Mouse (Mus musculus) myocyte (in vitro differentiated cells): ENCODE measurements at regions not wholly inside any gene's neighbourhood (a gene's known extent, or its start where the extent isn't known, plus 50 kb on each side); places are given as distances from the start of the nearest gene placed in this dataset.
"Not testable (repeated sequence)": the region's sequence is repeated elsewhere in the genome, so short reads cannot be mapped to it uniquely, and the experiment has no call there.

ENCODE experiments used
- CEBPB ChIP-seq: IDR thresholded peaks from 2 replicates; pipeline ENCODE4 v1.6.1; 2011; ENCODE audit warnings: mild to moderate bottlenecking, moderate library complexity; ENCODE audit not compliant: poor library complexity, insufficient read depth, severe bottlenecking
- E2F4 ChIP-seq: IDR thresholded peaks from one replicate; pipeline ENCODE4 v1.6.1; 2011; ENCODE audit warnings: mild to moderate bottlenecking, control low read depth, moderate library complexity; ENCODE audit not compliant: insufficient read depth
- MAX ChIP-seq: IDR thresholded peaks from one replicate; pipeline ENCODE4 v1.6.1; 2011; ENCODE audit warnings: low read depth, mild to moderate bottlenecking, control low read depth
- MYOD1 ChIP-seq, 3 experiments: IDR thresholded peaks; one replicate each; pipeline ENCODE4 v1.6.1; 2011; ENCODE audit warnings: control low read depth in 2 of 3, low read depth in 2 of 3, mild to moderate bottlenecking in 2 of 3, moderate library complexity in 1 of 3; ENCODE audit not compliant: insufficient read length in 2 of 3, control insufficient read depth in 1 of 3
- MYOG ChIP-seq, 3 experiments: IDR thresholded peaks; one replicate each; pipeline ENCODE4 v1.6.1; 2011; ENCODE audit warnings: control low read depth in 2 of 3, low read depth in 2 of 3, mild to moderate bottlenecking in 2 of 3; ENCODE audit not compliant: insufficient read length in 2 of 3, control insufficient read depth in 1 of 3, insufficient read depth in 1 of 3
- POLR2A ChIP-seq: IDR thresholded peaks from one replicate; pipeline ENCODE4 v1.6.1; 2011; ENCODE audit warnings: low read depth, mild to moderate bottlenecking, control low read depth, moderate library complexity; ENCODE audit not compliant: insufficient read length
- POLR2AphosphoS2 ChIP-seq: IDR thresholded peaks from one replicate; pipeline ENCODE4 v1.6.1; 2011; ENCODE audit warnings: low read depth, control low read depth; ENCODE audit not compliant: insufficient read length
- REST ChIP-seq: IDR thresholded peaks from one replicate; pipeline ENCODE4 v1.6.1; 2011; ENCODE audit warnings: mild to moderate bottlenecking, control low read depth, moderate library complexity; ENCODE audit not compliant: insufficient read depth, insufficient read length
- SRF ChIP-seq: IDR thresholded peaks from one replicate; pipeline ENCODE4 v1.6.1; 2011; ENCODE audit warnings: low read depth; ENCODE audit not compliant: control insufficient read depth, insufficient read length
- TCF12 ChIP-seq: IDR thresholded peaks from one replicate; pipeline ENCODE4 v1.6.1; 2011; ENCODE audit warnings: mild to moderate bottlenecking, control low read depth; ENCODE audit not compliant: poor library complexity, insufficient read depth, severe bottlenecking
- USF1 ChIP-seq: IDR thresholded peaks from one replicate; pipeline ENCODE4 v1.6.1; 2011; ENCODE audit warnings: low read depth, mild to moderate bottlenecking, control low read depth, moderate library complexity

DNA sequence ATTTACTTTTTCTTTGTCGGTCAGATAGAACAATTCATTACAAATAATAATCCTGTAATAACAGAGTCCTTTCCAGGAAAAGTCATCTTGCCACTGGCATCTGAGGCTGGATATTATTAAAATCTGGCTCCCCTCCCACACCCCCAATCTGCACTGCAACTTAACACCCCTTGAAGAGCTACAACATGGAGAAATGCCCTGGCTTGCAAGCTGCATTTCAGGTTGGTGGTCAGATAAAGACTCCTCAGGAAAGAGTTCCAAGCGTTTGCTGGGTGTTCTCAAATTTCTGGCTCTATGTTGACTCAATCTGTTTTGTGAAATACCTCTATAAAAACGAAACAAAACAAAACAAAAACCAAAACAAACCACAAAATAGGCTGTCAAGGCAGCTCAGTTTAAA, 114.6 kb downstream of the Ulbp1 start:
- TF ChIP-seq POLR2A; USF1; E2F4; SRF; POLR2AphosphoS2; CEBPB; MYOG (IDR thresholded peaks at IDR 0.05; ENCODE audit: control insufficient read depth in 1 of 3, insufficient read depth in 1 of 3, insufficient read length in 2 of 3, low read depth in 2 of 3); REST; MAX; MYOD1 (IDR thresholded peaks at IDR 0.05; ENCODE audit: control insufficient read depth in 1 of 3, insufficient read length in 2 of 3, low read depth in 2 of 3); TCF12: not testable (repeated sequence)
